Mouse (Mus musculus) lung, adult 2 months (tissue): ENCODE data around the gene Gabpb2.

Experiments
- CTCF ChIP-seq: fragments of 200-500 bp; IDR thresholded peaks from 2 replicates; pipeline ENCODE4 v1.5.1; 2011; ENCODE audit warnings: mild to moderate bottlenecking, low read length, control low read depth; ENCODE audit not compliant: insufficient read depth
- POLR2A ChIP-seq: fragments of 200-500 bp; IDR thresholded peaks from 2 replicates; pipeline ENCODE4 v1.6.1; 2011; ENCODE audit warnings: low read depth, mild to moderate bottlenecking, control low read depth, low read length, borderline replicate concordance; ENCODE audit errors: extremely low read depth

DNA sequence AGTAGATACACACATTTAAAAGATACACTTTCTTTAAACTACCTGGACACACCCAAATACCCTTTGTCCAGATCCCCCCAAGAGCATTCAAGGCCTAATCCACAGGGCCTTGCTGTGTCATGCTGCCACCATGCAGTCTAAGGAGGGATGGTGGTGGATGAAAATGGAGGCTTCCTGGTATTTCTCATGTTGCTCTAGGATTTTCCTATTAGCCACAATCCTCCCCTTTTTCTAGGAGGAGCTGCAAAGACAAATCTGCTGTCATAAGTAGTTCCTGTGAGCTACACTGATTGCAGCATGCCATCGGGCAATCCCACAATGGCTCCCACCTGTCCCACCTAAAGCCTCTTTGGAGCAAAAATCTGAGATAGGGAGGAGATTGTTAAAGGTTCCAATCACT, 9.5 kb upstream of the Gabpb2 start:
- TF ChIP-seq POLR2A, result no peak
- TF ChIP-seq CTCF, result no peak
